Mouse (Mus musculus): ENCODE results near the gene Chit1.

- TF ChIP-seq CTCF (IDR thresholded peaks at IDR 0.05; ENCODE audit: low read depth, low read length) (no peak), GATA1 (IDR thresholded peaks at IDR 0.05; ENCODE audit: borderline replicate concordance, low read length) (no peak), TAL1 (conservative IDR thresholded peaks at IDR 0.05; ENCODE audit: low read depth, low read length) (no peak), POLR2AphosphoS5 (IDR thresholded peaks at IDR 0.05; ENCODE audit: insufficient replicate concordance, low read depth, low read length) (no peak), GATA2 (IDR thresholded peaks at IDR 0.05; ENCODE audit: borderline replicate concordance, low read depth, low read length) (no peak)
Measured at GRCm38 (mm10) chr1:134098726-134099515, 12.1 kb upstream of the Chit1 start.

Data from G1E (cell line).